Mouse (Mus musculus) heart, embryonic 14.5 days (tissue): Measurements from ENCODE around the gene Gm14305. TPM values are rescaled to one million over a fixed set of nuclear protein-coding genes. Genes with fewer than 3 reads are reported as not detected.
"Not testable (repeated sequence)": the region's sequence is repeated elsewhere in the genome, so short reads cannot be mapped to it uniquely, and the experiment has no call there.

ENCODE experiments used
- ATAC-seq: fragments of 200-750 bp; cut with Nextera tagmentation; 2 replicates; pipeline ENCODE4 v1.8.0; 2017; ENCODE audit warnings: low read depth, moderate TSS enrichment; ENCODE audit not compliant: insufficient number of reproducible peaks, insufficient read depth, low FRiP score
- H3K27ac ChIP-seq, 2 experiments: fragments of 200-500 bp in 1 of 2; fragments of 300-500 bp in 1 of 2; sonication (generic) in 1 of 2; replicated peaks in 1 of 2; 2 replicates each; pipeline ENCODE4 v1.5.1; 2012 to 2014; ENCODE audit warnings: low read depth in 2 of 2, low read length in 2 of 2, control low read depth in 1 of 2, mild to moderate bottlenecking in 1 of 2, mixed read lengths in 1 of 2; ENCODE audit not compliant: control insufficient read depth in 1 of 2, insufficient read depth in 1 of 2
- H3K27me3 ChIP-seq: fragments of 300-500 bp; sonication (generic); 2 replicates; pipeline ENCODE4 v1.6.1; 2014; ENCODE audit warnings: mild to moderate bottlenecking, low read length, control low read depth; ENCODE audit not compliant: control insufficient read depth, insufficient read depth
- H3K36me3 ChIP-seq: fragments of 300-500 bp; sonication (generic); 2 replicates; pipeline ENCODE4 v1.6.1; 2014; ENCODE audit warnings: mild to moderate bottlenecking, control low read depth, low read length, mixed read lengths; ENCODE audit not compliant: control insufficient read depth, insufficient read depth
- H3K4me1 ChIP-seq, 2 experiments: fragments of 200-500 bp in 1 of 2; fragments of 300-500 bp in 1 of 2; sonication (generic) in 1 of 2; 2 replicates each; pipeline ENCODE4 v1.6.1; 2012 to 2014; ENCODE audit warnings: low read length in 2 of 2, control low read depth in 1 of 2, mixed read lengths in 1 of 2; ENCODE audit not compliant: control insufficient read depth in 2 of 2, insufficient read depth in 2 of 2
- H3K4me2 ChIP-seq: fragments of 300-500 bp; sonication (generic); 2 replicates; pipeline ENCODE4 v1.6.1; 2014; ENCODE audit warnings: mild to moderate bottlenecking, low read length
- H3K4me3 ChIP-seq, 2 experiments: fragments of 200-500 bp in 1 of 2; fragments of 300-500 bp in 1 of 2; sonication (generic) in 1 of 2; 2 replicates each; pipeline ENCODE4 v1.5.1; 2012 to 2014; ENCODE audit warnings: low read length in 2 of 2, mild to moderate bottlenecking in 2 of 2, control low read depth in 1 of 2, low read depth in 1 of 2, moderate library complexity in 1 of 2; ENCODE audit not compliant: control insufficient read depth in 1 of 2, insufficient read depth in 1 of 2
- H3K9ac ChIP-seq: fragments of 300-500 bp; sonication (generic); 2 replicates; pipeline ENCODE4 v1.6.1; 2014; ENCODE audit warnings: mild to moderate bottlenecking, low read length
- H3K9me3 ChIP-seq: fragments of 300-500 bp; sonication (generic); 2 replicates; pipeline ENCODE4 v1.6.1; 2016; ENCODE audit warnings: low read length, control low read depth; ENCODE audit not compliant: control insufficient read depth
- WGBS: fragments of 180-500 bp; shearing (Covaris S2); extraction: QIAGEN DNeasy Blood & Tissue Kit; methylation state at CpG from one replicate; pipeline ENCODE4 v1.1.7; 2014; 5-methylcytosine and 5-hydroxymethylcytosine counted together
- polyA plus RNA-seq: library from polyadenylated mRNA; unstranded; fragments of >200 nt; fragmentation: Nextera tagmentation; extraction: Ambion mirVana; gene quantifications from 2 replicates; pipeline ENCODE4 v1.2.1, GENCODE M21; 2014

Gene Gm14305
- 23.7 and 26.9 TPM in 2 replicates for polyA plus RNA-seq

GRCm38 (mm10) chr2:176708051-176708450 is at the start of gene Gm14305:
Gene Gm14305, plus strand, starts transcription at chr2:176708328.
- ATAC-seq, H3K4me1 ChIP-seq, H3K9me3 ChIP-seq, H3K36me3 ChIP-seq, H3K27me3 ChIP-seq: not testable (repeated sequence)
- Histone ChIP-seq H3K4me2 (peak within 1 kb of the TSS; percentile 38; the same call in 1 of the 2 replicates), H3K4me3 (peak within 1 kb of the TSS; percentile 44 to 63), H3K9ac (peak within 1 kb of the TSS; percentile 66), H3K27ac (peak within 1 kb of the TSS in 1 of 2 experiments; percentile 56; a peak in 1 of 4 replicates)
- WGBS: 0% methylated on average over 2 of the region's 6 CpGs

GRCm38 (mm10) chr2:176670222-176670621 is 37.9 kb upstream of the Gm14305 start, which contains the start of gene Zfp973:
Gene Zfp973, plus strand, starts transcription at chr2:176670522.
- not testable (repeated sequence) for H3K27ac ChIP-seq, H3K9me3 ChIP-seq, H3K36me3 ChIP-seq, H3K4me2 ChIP-seq, H3K4me1 ChIP-seq, ATAC-seq, H3K9ac ChIP-seq, H3K4me3 ChIP-seq, H3K27me3 ChIP-seq
- WGBS: no CpG with 5 or more reads among the region's 6 CpGs

Other genes with a start within 250 kb of the Gm14305 start
- 3.0 TPM in 1 of 2 replicates, not detected in the other for gene Gm14434, start 221.5 kb upstream of the Gm14305 start, polyA plus RNA-seq
- not detected in 2 replicates for gene Zfp967, start 187.3 kb upstream of the Gm14305 start, polyA plus RNA-seq
- 13.5 and 19.5 TPM in 2 replicates for gene Gm14308, start 72.0 kb upstream of the Gm14305 start, polyA plus RNA-seq
- 10.4 and 12.7 TPM in 2 replicates for gene Zfp973, start 37.8 kb upstream of the Gm14305 start, polyA plus RNA-seq
- gene Gm14295, start 90.3 kb downstream of the Gm14305 start, polyA plus RNA-seq: 16.5 and 20.6 TPM in 2 replicates
- not detected in 2 replicates for gene Gm14408, start 122.8 kb downstream of the Gm14305 start, polyA plus RNA-seq
- gene Gm14296, start 219.5 kb downstream of the Gm14305 start, polyA plus RNA-seq: 8.6 TPM in 2 replicates